Mouse (Mus musculus): ENCODE results near the gene Numb. TPM values are rescaled to one million over a fixed set of nuclear protein-coding genes. Genes with fewer than 3 reads are reported as not detected.
A peak's percentile ranks its signal among the peaks of the same experiment; 100 is the strongest.

Gene Numb
- polyA plus RNA-seq, 1 experiment from 2014 or later, result 12.9 TPM

DNA sequence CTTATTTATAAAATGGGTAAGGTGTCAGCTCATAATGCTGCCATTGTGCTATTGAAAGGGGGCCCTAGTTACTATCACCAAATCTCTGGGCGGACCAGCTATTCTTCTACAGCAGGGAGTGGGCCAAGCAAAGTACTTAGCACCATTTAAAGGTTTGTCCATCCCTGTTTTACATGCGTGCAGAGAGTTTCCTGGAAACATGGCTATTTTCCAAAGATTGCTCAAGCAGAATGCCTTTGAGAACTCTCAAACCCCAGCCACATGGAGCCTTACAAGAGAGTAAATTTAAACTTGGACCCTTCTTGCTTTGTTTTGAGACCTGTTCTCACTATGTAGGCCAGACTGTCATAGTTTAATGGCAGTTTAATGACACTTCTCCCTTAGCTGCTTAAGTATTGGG, 4.3 kb upstream of the Numb start:
- Histone ChIP-seq H3K9me3 (replicated peaks; ENCODE audit: control insufficient read depth, low read length) (no peaks in the 10 kb centered on the region), H3K4me2 (ENCODE audit: low read length) (no peak overlapping the region), H3K4me3 (ENCODE audit: low read depth, low read length) (no peak overlapping the region), H3K36me3 (ENCODE audit: control insufficient read depth, insufficient read depth, low read length) (no peaks in the 10 kb centered on the region), H3K4me1 (ENCODE audit: control insufficient read depth, insufficient read depth, low read length) (no peaks in the 10 kb centered on the region; the same call in 1 of the 2 replicates), H3K27ac (ENCODE audit: low read depth, low read length) (no peak overlapping the region), H3K27me3 (replicated peaks; ENCODE audit: control insufficient read depth, insufficient read depth, low read length) (no peaks in the 10 kb centered on the region), H3K9ac (ENCODE audit: low read length) (no peak overlapping the region)
- DNase-seq (ENCODE audit: low spot score) (no peak), ATAC-seq (no peak)
- 58% methylated on average over 2 of the region's 2 CpGs for WGBS

DNA sequence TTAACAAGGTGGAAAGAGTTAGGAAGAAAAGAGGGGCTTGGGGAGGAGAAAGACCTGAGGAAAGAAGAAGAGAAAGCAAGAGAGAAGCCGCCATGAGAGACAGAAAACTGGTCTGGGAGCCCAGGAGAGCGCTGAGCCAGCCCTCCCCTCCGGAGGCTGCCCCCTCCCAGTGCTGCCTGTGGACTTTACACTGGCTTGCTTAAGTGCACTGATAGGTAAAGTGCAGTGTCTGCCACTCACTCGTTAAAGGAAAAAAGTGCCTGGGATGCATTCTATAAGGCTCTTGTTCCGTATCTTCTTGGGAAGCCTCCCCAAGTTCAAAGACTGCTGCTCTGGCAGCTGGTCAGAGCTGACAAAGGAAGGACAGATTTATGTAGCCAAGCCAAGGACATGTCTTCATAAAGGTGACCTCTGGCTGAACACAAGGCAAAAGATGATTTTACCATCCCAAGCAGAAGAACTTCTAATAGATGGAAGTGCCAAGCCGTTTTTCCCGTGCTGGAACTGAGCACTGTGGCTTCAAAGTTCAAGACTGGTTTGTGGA, 3.5 kb upstream of the Numb start:
- H3K9ac ChIP-seq (ENCODE audit: low read length), result no peak overlapping the region
- H3K4me3 ChIP-seq (ENCODE audit: low read depth, low read length), result no peak overlapping the region
- peaks cover 5% of the 10 kb centered on the region for H3K4me1 ChIP-seq (ENCODE audit: control insufficient read depth, insufficient read depth, low read length)
- no peaks in the 10 kb centered on the region for H3K27me3 ChIP-seq (replicated peaks; ENCODE audit: control insufficient read depth, insufficient read depth, low read length)
- H3K36me3 ChIP-seq (ENCODE audit: control insufficient read depth, insufficient read depth, low read length), result no peaks in the 10 kb centered on the region
- H3K4me2 ChIP-seq (ENCODE audit: low read length), result no peak overlapping the region
- 52% methylated on average over 7 of the region's 7 CpGs for WGBS
- DNase-seq (ENCODE audit: low spot score), result no peak
- ATAC-seq, result no peak
- H3K9me3 ChIP-seq (replicated peaks; ENCODE audit: control insufficient read depth, low read length), result no peaks in the 10 kb centered on the region
- H3K27ac ChIP-seq (ENCODE audit: low read depth, low read length), result no peak overlapping the region

DNA sequence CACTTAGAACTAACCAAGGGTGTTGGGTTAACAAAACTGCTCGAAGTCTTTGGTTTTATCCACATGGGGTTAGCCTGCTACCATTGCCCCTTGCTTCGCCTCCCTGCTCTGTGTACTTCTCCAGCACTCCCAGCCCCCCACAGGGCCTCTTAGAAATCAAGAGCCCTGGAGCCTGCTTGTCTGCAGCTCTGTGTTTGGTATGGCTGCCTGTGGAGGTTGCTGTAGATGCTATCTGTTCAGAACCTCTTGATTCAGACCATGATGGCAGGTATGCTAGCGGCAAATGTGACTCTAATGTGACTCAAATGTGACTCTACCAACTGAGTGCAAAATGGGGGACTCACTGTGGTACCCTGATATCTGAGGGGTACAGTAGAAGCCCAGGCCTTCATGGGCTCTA, 2.6 kb upstream of the Numb start:
- 51% methylated on average over 3 of the region's 3 CpGs for WGBS
- no peak for DNase-seq (ENCODE audit: low spot score)
- H3K9ac ChIP-seq (ENCODE audit: low read length), result no peak overlapping the region
- peaks cover 5% of the 10 kb centered on the region for H3K4me1 ChIP-seq (ENCODE audit: control insufficient read depth, insufficient read depth, low read length)
- H3K9me3 ChIP-seq (replicated peaks; ENCODE audit: control insufficient read depth, low read length), result no peaks in the 10 kb centered on the region
- H3K36me3 ChIP-seq (ENCODE audit: control insufficient read depth, insufficient read depth, low read length), result no peaks in the 10 kb centered on the region
- H3K4me3 ChIP-seq (ENCODE audit: low read depth, low read length), result no peak overlapping the region
- no peak for ATAC-seq
- H3K27ac ChIP-seq (ENCODE audit: low read depth, low read length), result no peak overlapping the region
- H3K4me2 ChIP-seq (ENCODE audit: low read length), result no peak overlapping the region
- H3K27me3 ChIP-seq (replicated peaks; ENCODE audit: control insufficient read depth, insufficient read depth, low read length), result no peaks in the 10 kb centered on the region

DNA sequence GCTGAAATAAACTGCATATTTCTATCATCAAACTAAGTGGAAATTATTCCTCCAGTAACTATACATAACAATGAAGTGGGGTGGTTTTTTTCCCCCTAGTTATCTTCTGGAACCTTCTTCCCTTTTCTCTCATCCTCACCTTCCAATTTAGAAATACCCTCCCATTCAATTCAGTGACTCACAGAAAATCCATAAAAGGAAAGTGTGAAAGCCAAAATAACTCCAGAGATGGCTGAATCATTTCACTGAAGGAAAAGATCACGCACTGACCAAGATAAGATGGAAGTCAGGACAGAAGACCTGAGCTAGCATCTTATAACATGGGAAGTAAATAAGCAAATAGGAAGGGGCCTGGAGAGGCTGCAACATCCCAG, 1.7 kb upstream of the Numb start:
- peaks cover 5% of the 10 kb centered on the region for H3K4me1 ChIP-seq (ENCODE audit: control insufficient read depth, insufficient read depth, low read length)
- no peak overlapping the region for H3K4me2 ChIP-seq (ENCODE audit: low read length)
- no peak for ATAC-seq

DNA sequence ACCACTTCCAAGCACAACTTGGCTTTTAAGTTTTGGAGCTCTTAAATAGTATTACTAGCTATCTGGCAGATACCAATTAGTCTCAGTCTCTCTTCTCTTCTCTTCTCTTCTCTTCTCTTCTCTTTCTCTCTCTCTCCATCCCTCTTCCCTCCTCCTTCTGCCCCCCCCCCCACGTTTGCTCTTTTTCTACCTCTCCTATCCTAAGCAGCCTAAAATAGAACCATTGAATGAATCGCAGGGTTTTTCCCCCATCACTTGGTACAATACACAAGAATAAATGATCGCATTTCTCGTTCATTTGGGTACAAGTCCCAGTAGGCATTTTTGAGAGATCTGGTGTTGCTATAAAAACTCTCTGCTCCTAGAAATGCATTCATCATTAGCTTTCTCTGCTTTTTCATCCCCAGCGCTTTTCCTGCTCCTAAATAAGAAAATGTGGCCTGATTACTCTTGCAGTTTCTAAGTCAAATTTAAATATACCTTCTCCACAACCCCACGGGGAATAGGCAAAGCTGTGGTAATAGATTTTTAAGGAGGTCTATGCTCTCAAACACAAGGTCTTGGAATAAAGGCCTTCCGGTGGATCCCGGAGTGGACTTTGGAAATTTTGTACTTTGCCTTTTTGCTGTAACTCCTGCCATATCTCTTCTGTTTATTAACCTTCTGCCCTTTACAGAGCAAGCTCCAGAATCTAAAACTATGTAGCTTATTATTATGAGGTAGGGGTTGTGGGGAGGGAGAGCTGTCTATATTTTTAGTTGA, 1.2 kb upstream of the Numb start:
- WGBS, result 32% methylated on average over 8 of the region's 8 CpGs
- Histone ChIP-seq H3K27me3 (replicated peaks; ENCODE audit: control insufficient read depth, insufficient read depth, low read length) (no peaks in the 10 kb centered on the region), H3K27ac (ENCODE audit: low read depth, low read length) (no peak overlapping the region), H3K4me3 (ENCODE audit: low read depth, low read length) (peak overlapping the region; percentile 83), H3K9ac (ENCODE audit: low read length) (peak overlapping the region; percentile 50), H3K36me3 (ENCODE audit: control insufficient read depth, insufficient read depth, low read length) (no peaks in the 10 kb centered on the region), H3K9me3 (replicated peaks; ENCODE audit: control insufficient read depth, low read length) (no peaks in the 10 kb centered on the region), H3K4me1 (ENCODE audit: control insufficient read depth, insufficient read depth, low read length) (peaks cover 5% of the 10 kb centered on the region), H3K4me2 (ENCODE audit: low read length) (peak overlapping the region; percentile 60)
- ATAC-seq (no peak), DNase-seq (ENCODE audit: low spot score) (no peak)

More for the DNA sequence above, 1.7 kb upstream of the Numb start:
- WGBS, result 84% methylated on average over 1 of the region's 1 CpGs
- no peak for DNase-seq (ENCODE audit: low spot score)
- H3K9ac ChIP-seq (ENCODE audit: low read length), result no peak overlapping the region
- H3K27ac ChIP-seq (ENCODE audit: low read depth, low read length), result no peak overlapping the region
- no peaks in the 10 kb centered on the region for H3K27me3 ChIP-seq (replicated peaks; ENCODE audit: control insufficient read depth, insufficient read depth, low read length)
- no peak overlapping the region for H3K4me3 ChIP-seq (ENCODE audit: low read depth, low read length)
- H3K9me3 ChIP-seq (replicated peaks; ENCODE audit: control insufficient read depth, low read length), result no peaks in the 10 kb centered on the region
- no peaks in the 10 kb centered on the region for H3K36me3 ChIP-seq (ENCODE audit: control insufficient read depth, insufficient read depth, low read length)

DNA sequence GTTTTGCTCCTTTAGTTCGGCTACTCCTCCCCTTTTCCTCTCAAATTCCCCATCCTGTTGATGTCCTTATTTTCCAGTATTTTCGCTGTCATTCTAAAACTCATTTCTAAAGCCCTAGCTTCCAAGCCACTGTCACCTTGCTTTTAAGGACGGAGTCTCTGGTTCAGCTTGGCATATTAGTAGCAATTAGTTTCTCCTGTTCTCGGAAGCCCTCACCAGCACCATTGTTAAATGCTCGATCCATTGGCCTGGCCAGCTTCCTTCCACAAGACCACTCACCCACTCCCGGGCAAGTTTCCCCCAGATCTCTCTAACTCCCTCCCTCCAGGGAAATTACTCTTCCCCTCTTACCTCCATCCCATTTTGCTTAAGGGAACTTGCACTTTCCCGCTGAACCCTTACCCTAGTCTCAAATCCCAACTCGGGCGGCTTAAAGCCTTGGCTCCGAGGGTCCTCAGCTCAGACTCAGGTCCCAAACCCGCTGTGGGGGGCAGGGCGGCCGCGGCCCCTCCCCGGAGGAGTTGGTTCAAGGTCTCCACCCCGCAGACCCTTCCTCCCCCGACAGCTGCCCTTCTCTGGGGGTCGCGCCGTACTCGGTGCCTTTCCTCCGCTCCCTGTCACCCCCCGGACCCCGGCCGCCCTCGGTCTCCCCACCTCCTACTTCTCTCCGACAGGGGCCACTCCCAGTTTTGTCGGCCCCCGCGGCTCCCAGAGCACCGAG, 853 bp downstream of the Numb start:
- H3K4me1 ChIP-seq (ENCODE audit: control insufficient read depth, insufficient read depth, low read length), result peaks cover 5% of the 10 kb centered on the region
- H3K36me3 ChIP-seq (ENCODE audit: control insufficient read depth, insufficient read depth, low read length), result no peaks in the 10 kb centered on the region
- ATAC-seq (no peak), DNase-seq (ENCODE audit: low spot score) (peak; percentile 30)
- peak overlapping the region; percentile 81 for H3K27ac ChIP-seq (ENCODE audit: low read depth, low read length)
- no peaks in the 10 kb centered on the region for H3K27me3 ChIP-seq (replicated peaks; ENCODE audit: control insufficient read depth, insufficient read depth, low read length)
- H3K9me3 ChIP-seq (replicated peaks; ENCODE audit: control insufficient read depth, low read length), result no peaks in the 10 kb centered on the region
- H3K9ac ChIP-seq (ENCODE audit: low read length), result peak overlapping the region; percentile 80
- WGBS, result 1% methylated on average over 31 of the region's 31 CpGs
- H3K4me2 ChIP-seq (ENCODE audit: low read length), result peak overlapping the region; percentile 93
- peak overlapping the region; percentile 83 for H3K4me3 ChIP-seq (ENCODE audit: low read depth, low read length)

DNA sequence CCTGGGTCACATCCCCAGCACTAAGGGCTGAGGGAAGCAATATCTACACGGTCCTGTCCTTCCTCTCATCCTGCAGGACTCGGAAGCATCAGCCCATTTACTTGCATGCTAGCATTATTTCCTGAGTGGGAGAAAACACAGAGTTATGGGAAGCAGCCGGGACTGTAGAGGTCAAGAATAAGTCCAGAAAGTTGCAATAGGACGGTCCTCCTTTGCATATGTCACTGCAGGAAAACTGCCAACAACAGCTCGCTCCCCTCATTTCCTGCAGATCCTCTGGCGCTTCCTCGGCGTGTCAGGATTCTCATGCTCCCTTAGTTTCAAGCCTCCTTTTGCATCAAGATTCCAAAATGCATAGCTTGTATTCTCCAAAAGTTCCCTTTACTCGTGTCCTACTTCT, 4.8 kb downstream of the Numb start:
- Histone ChIP-seq H3K9ac (ENCODE audit: low read length) (no peak overlapping the region), H3K27me3 (replicated peaks; ENCODE audit: control insufficient read depth, insufficient read depth, low read length) (no peaks in the 10 kb centered on the region), H3K27ac (ENCODE audit: low read depth, low read length) (no peak overlapping the region), H3K36me3 (ENCODE audit: control insufficient read depth, insufficient read depth, low read length) (0 out of 2 replicates have a peak, but pooled peaks cover 2% of the 10 kb centered on the region), H3K4me3 (ENCODE audit: low read depth, low read length) (no peak overlapping the region), H3K4me1 (ENCODE audit: control insufficient read depth, insufficient read depth, low read length) (peaks cover 5% of the 10 kb centered on the region), H3K9me3 (replicated peaks; ENCODE audit: control insufficient read depth, low read length) (no peaks in the 10 kb centered on the region), H3K4me2 (ENCODE audit: low read length) (no peak overlapping the region)
- no peak for ATAC-seq
- 85% methylated on average over 9 of the region's 9 CpGs for WGBS
- no peak for DNase-seq (ENCODE audit: low spot score)

- H3K36me3 ChIP-seq (ENCODE audit: control insufficient read depth, insufficient read depth, low read length), result 0 out of 2 replicates have a peak, but pooled peaks cover 2% of the 10 kb centered on the region
- H3K27me3 ChIP-seq (replicated peaks; ENCODE audit: control insufficient read depth, insufficient read depth, low read length), result no peaks in the 10 kb centered on the region
- 94% methylated on average over 1 of the region's 1 CpGs for WGBS
- no peak overlapping the region for H3K9ac ChIP-seq (ENCODE audit: low read length)
- no peak overlapping the region for H3K4me2 ChIP-seq (ENCODE audit: low read length)
- no peak overlapping the region for H3K4me3 ChIP-seq (ENCODE audit: low read depth, low read length)
- no peak for DNase-seq (ENCODE audit: low spot score)
- no peak overlapping the region for H3K27ac ChIP-seq (ENCODE audit: low read depth, low read length)
- H3K4me1 ChIP-seq (ENCODE audit: control insufficient read depth, insufficient read depth, low read length), result no peaks in the 10 kb centered on the region
- no peak for ATAC-seq
- H3K9me3 ChIP-seq (replicated peaks; ENCODE audit: control insufficient read depth, low read length), result no peaks in the 10 kb centered on the region
These were observed 6.9 kb downstream of the Numb start for GRCm38 (mm10) chr12:83914797-83915196.
